Mouse (Mus musculus): ENCODE measurements around the gene Dnajb2. TPM values are rescaled to one million over a fixed set of nuclear protein-coding genes. Genes with fewer than 3 reads are reported as not detected.

Dnajb2 gene
- polyA plus RNA-seq, 1 experiment: 21.3 TPM

- peaks cover 24% of the 10 kb centered on the region for H3K36me3 ChIP-seq (ENCODE audit: control insufficient read depth, insufficient read depth, low read length)
- H3K27ac ChIP-seq (ENCODE audit: insufficient read depth, low read depth, low read length): peak overlapping the region; percentile 69
- H3K27me3 ChIP-seq (ENCODE audit: control insufficient read depth, insufficient read depth, low read length): no peaks in the 10 kb centered on the region
- H3K4me3 ChIP-seq (ENCODE audit: low read depth, low read length): peak overlapping the region; percentile 85
- TF ChIP-seq CTCF (IDR thresholded peaks at IDR 0.05; ENCODE audit: extremely low read depth, insufficient read length, insufficient replicate concordance, low read depth, low read length) (peak; percentile 42; the same call in 1 of the 2 replicates), POLR2A (IDR thresholded peaks at IDR 0.05; ENCODE audit: low read depth, low read length) (peak; percentile 100)
- WGBS: under 1% methylated on average over 24 of the region's 24 CpGs
- H3K4me1 ChIP-seq (ENCODE audit: control insufficient read depth, insufficient read depth, insufficient read length, low read length): peaks cover 20% of the 10 kb centered on the region
These were observed 17.1 kb upstream of the Dnajb2 start for GRCm38 (mm10) chr1:75219078-75219477.

- TF ChIP-seq CTCF (IDR thresholded peaks at IDR 0.05; ENCODE audit: extremely low read depth, insufficient read length, insufficient replicate concordance, low read depth, low read length) (no peak), POLR2A (IDR thresholded peaks at IDR 0.05; ENCODE audit: low read depth, low read length) (no peak)
- H3K27ac ChIP-seq (ENCODE audit: insufficient read depth, low read depth, low read length): peak within 1 kb of the TSS; percentile 69
- H3K27me3 ChIP-seq (ENCODE audit: control insufficient read depth, insufficient read depth, low read length): no peaks in the 10 kb centered on the region
- peaks cover 20% of the 10 kb centered on the region for H3K4me1 ChIP-seq (ENCODE audit: control insufficient read depth, insufficient read depth, insufficient read length, low read length)
- 3% methylated on average over 34 of the region's 34 CpGs for WGBS
- peaks cover 21% of the 10 kb centered on the region for H3K36me3 ChIP-seq (ENCODE audit: control insufficient read depth, insufficient read depth, low read length)
- H3K4me3 ChIP-seq (ENCODE audit: low read depth, low read length): peak within 1 kb of the TSS; percentile 85
These were observed 16.7 kb upstream of the Dnajb2 start, which contains the start of gene Tuba4a for GRCm38 (mm10) chr1:75219531-75219930. Gene Tuba4a (minus strand): TSS chr1:75219865.

- Histone ChIP-seq H3K27me3 (ENCODE audit: control insufficient read depth, insufficient read depth, low read length) (no peaks in the 10 kb centered on the region), H3K36me3 (ENCODE audit: control insufficient read depth, insufficient read depth, low read length) (peaks cover 3% of the 10 kb centered on the region), H3K27ac (ENCODE audit: insufficient read depth, low read depth, low read length) (no peak overlapping the region), H3K4me1 (ENCODE audit: control insufficient read depth, insufficient read depth, insufficient read length, low read length) (peaks cover 7% of the 10 kb centered on the region), H3K4me3 (ENCODE audit: low read depth, low read length) (no peak overlapping the region)
- TF ChIP-seq CTCF (IDR thresholded peaks at IDR 0.05; ENCODE audit: extremely low read depth, insufficient read length, insufficient replicate concordance, low read depth, low read length) (no peak), POLR2A (IDR thresholded peaks at IDR 0.05; ENCODE audit: low read depth, low read length) (no peak)
- WGBS: 88% methylated on average over 3 of the region's 3 CpGs
These were observed 14.7 kb upstream of the Dnajb2 start for GRCm38 (mm10) chr1:75221538-75221937.

GRCm38 (mm10) chr1:75222926-75223325 lies 13.3 kb upstream of the Dnajb2 start:
- 81% methylated on average over 6 of the region's 6 CpGs for WGBS
- Histone ChIP-seq H3K27ac (ENCODE audit: insufficient read depth, low read depth, low read length) (no peak overlapping the region), H3K4me1 (ENCODE audit: control insufficient read depth, insufficient read depth, insufficient read length, low read length) (peaks cover 5% of the 10 kb centered on the region), H3K36me3 (ENCODE audit: control insufficient read depth, insufficient read depth, low read length) (no peaks in the 10 kb centered on the region), H3K27me3 (ENCODE audit: control insufficient read depth, insufficient read depth, low read length) (no peaks in the 10 kb centered on the region), H3K4me3 (ENCODE audit: low read depth, low read length) (no peak overlapping the region)
- TF ChIP-seq CTCF (IDR thresholded peaks at IDR 0.05; ENCODE audit: extremely low read depth, insufficient read length, insufficient replicate concordance, low read depth, low read length) (no peak), POLR2A (IDR thresholded peaks at IDR 0.05; ENCODE audit: low read depth, low read length) (no peak)

GRCm38 (mm10) chr1:75223532-75223931 lies 12.7 kb upstream of the Dnajb2 start:
- TF ChIP-seq POLR2A (IDR thresholded peaks at IDR 0.05; ENCODE audit: low read depth, low read length) (no peak), CTCF (IDR thresholded peaks at IDR 0.05; ENCODE audit: extremely low read depth, insufficient read length, insufficient replicate concordance, low read depth, low read length) (no peak)
- Histone ChIP-seq H3K36me3 (ENCODE audit: control insufficient read depth, insufficient read depth, low read length) (no peaks in the 10 kb centered on the region), H3K4me3 (ENCODE audit: low read depth, low read length) (no peak overlapping the region), H3K27ac (ENCODE audit: insufficient read depth, low read depth, low read length) (no peak overlapping the region), H3K27me3 (ENCODE audit: control insufficient read depth, insufficient read depth, low read length) (no peaks in the 10 kb centered on the region), H3K4me1 (ENCODE audit: control insufficient read depth, insufficient read depth, insufficient read length, low read length) (peaks cover 5% of the 10 kb centered on the region)
- 56% methylated on average over 6 of the region's 6 CpGs for WGBS

- TF ChIP-seq POLR2A (IDR thresholded peaks at IDR 0.05; ENCODE audit: low read depth, low read length): no peak
- TF ChIP-seq CTCF (IDR thresholded peaks at IDR 0.05; ENCODE audit: extremely low read depth, insufficient read length, insufficient replicate concordance, low read depth, low read length): no peak
- 49% methylated on average over 3 of the region's 3 CpGs for WGBS
- no peaks in the 10 kb centered on the region for H3K4me1 ChIP-seq (ENCODE audit: control insufficient read depth, insufficient read depth, insufficient read length, low read length)
- no peak overlapping the region for H3K4me3 ChIP-seq (ENCODE audit: low read depth, low read length)
- H3K36me3 ChIP-seq (ENCODE audit: control insufficient read depth, insufficient read depth, low read length): no peaks in the 10 kb centered on the region
- H3K27ac ChIP-seq (ENCODE audit: insufficient read depth, low read depth, low read length): no peak overlapping the region
- no peaks in the 10 kb centered on the region for H3K27me3 ChIP-seq (ENCODE audit: control insufficient read depth, insufficient read depth, low read length)
These were observed 10.7 kb upstream of the Dnajb2 start for GRCm38 (mm10) chr1:75225473-75225872.

- Histone ChIP-seq H3K27me3 (ENCODE audit: control insufficient read depth, insufficient read depth, low read length) (no peaks in the 10 kb centered on the region), H3K36me3 (ENCODE audit: control insufficient read depth, insufficient read depth, low read length) (no peaks in the 10 kb centered on the region), H3K4me1 (ENCODE audit: control insufficient read depth, insufficient read depth, insufficient read length, low read length) (no peaks in the 10 kb centered on the region), H3K4me3 (ENCODE audit: low read depth, low read length) (no peak overlapping the region), H3K27ac (ENCODE audit: insufficient read depth, low read depth, low read length) (no peak overlapping the region)
- 55% methylated on average over 2 of the region's 2 CpGs for WGBS
- no peak for TF ChIP-seq CTCF (IDR thresholded peaks at IDR 0.05; ENCODE audit: extremely low read depth, insufficient read length, insufficient replicate concordance, low read depth, low read length)
- TF ChIP-seq POLR2A (IDR thresholded peaks at IDR 0.05; ENCODE audit: low read depth, low read length): no peak
These were observed 10.1 kb upstream of the Dnajb2 start for GRCm38 (mm10) chr1:75226138-75226537.
